Mouse (Mus musculus) lung, adult 2 months (tissue): ENCODE results near the gene Naip2.

Source experiments
- CTCF ChIP-seq: fragments of 200-500 bp; IDR thresholded peaks from 2 replicates; pipeline ENCODE4 v1.5.1; 2011; ENCODE audit warnings: mild to moderate bottlenecking, low read length, control low read depth; ENCODE audit not compliant: insufficient read depth
- POLR2A ChIP-seq: fragments of 200-500 bp; IDR thresholded peaks from 2 replicates; pipeline ENCODE4 v1.6.1; 2011; ENCODE audit warnings: low read depth, mild to moderate bottlenecking, control low read depth, low read length, borderline replicate concordance; ENCODE audit errors: extremely low read depth

GRCm38 (mm10) chr13:100152659-100153058 lies 49.2 kb downstream of the Naip2 start:
- TF ChIP-seq CTCF, result no peak
- no peak for TF ChIP-seq POLR2A
